Mouse (Mus musculus): ENCODE measurements at regions not wholly inside any gene's neighbourhood (a gene's known extent, or its start where the extent isn't known, plus 50 kb on each side); places are given as distances from the start of the nearest gene placed in this dataset.

DNA sequence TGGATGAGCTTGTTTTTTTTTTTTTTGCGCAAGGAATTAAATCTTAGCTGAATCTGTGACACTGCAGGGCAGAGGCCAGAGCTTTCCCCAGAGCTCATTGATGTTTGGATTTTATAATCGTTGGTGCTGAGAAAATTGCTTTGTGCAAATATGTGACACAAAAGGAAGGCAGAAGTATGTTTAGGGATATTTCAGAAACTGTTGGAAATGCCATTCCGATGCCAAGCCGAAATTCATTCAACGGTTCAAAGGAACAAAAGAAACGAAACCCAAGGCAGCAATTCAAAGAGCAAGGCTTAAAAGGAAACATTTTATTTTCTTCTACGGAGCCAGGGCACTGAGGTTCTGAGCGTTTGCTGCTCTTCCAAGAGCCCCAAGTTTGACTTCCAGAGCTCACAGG, 302.2 kb downstream of the 1500009L16Rik start:
- TF ChIP-seq TCF12 (IDR thresholded peaks at IDR 0.05; ENCODE audit: insufficient read depth, poor library complexity, severe bottlenecking) (no peak), SRF (IDR thresholded peaks at IDR 0.05; ENCODE audit: control insufficient read depth, insufficient read length, low read depth) (no peak), TCF3 (IDR thresholded peaks at IDR 0.05; ENCODE audit: insufficient read length, low read depth) (no peak), REST (IDR thresholded peaks at IDR 0.05; ENCODE audit: insufficient read depth, insufficient read length) (no peak), POLR2AphosphoS2 (IDR thresholded peaks at IDR 0.05; ENCODE audit: insufficient read length, low read depth) (no peak), USF1 (IDR thresholded peaks at IDR 0.05; ENCODE audit: low read depth) (no peak)
